Mouse (Mus musculus) natural killer cell, adult 2 months (primary cell): ENCODE data around the gene Isg20l2.
A peak's percentile ranks its signal among the peaks of the same experiment; 100 is the strongest.

Experiments
- DNase-seq, 2 experiments: peaks; one replicate each; pipeline ENCODE4 v3.0.0; 2022; ENCODE audit warnings: low spot score in 2 of 2

The Isg20l2 gene

DNA sequence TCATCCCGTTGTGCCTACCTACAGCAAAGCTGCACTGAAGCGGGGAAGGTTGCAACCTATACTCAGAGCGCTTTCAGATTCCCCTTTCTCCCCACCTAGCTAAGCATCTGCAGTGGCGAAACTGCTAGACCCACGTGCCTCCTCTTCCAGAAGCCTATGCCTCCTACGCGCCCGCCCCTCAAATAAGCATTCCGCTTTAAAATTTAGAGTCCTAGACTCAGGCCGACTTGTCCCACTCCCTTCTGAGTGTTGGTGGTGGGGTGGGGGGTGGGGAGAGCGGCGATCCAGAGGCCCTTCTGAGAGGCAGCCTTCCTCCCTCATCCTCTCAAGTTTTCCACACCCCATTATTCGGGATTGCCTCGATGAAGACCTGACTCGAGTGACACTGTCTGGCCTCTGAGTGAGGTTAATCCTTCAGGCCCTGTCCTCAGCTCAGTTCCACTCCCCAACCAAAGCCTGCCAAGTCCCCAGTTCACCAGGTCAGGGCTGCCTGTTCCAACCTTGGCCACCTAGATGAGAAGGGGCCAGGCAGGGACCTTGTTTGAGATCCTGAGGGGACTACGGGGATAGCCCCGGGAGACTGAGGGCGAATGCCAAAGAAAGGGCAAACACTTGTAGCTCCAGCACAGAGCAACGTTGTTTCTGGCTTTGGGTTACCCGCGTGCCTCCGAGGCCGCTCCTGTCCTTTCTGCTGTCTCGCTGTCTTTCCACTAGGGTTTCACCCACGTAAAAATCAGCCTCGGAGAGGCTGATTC, 17.1 kb downstream of the Isg20l2 start:
- no peak for DNase-seq

- no peak for DNase-seq
Observed at GRCm38 (mm10) chr3:87947811-87948199, 17.7 kb downstream of the Isg20l2 start.

- no peak for DNase-seq
Observed at GRCm38 (mm10) chr3:87948378-87949265, 18.5 kb downstream of the Isg20l2 start, which contains the start of gene Crabp2. TSS of gene Crabp2 (plus strand) at chr3:87948666.

DNA sequence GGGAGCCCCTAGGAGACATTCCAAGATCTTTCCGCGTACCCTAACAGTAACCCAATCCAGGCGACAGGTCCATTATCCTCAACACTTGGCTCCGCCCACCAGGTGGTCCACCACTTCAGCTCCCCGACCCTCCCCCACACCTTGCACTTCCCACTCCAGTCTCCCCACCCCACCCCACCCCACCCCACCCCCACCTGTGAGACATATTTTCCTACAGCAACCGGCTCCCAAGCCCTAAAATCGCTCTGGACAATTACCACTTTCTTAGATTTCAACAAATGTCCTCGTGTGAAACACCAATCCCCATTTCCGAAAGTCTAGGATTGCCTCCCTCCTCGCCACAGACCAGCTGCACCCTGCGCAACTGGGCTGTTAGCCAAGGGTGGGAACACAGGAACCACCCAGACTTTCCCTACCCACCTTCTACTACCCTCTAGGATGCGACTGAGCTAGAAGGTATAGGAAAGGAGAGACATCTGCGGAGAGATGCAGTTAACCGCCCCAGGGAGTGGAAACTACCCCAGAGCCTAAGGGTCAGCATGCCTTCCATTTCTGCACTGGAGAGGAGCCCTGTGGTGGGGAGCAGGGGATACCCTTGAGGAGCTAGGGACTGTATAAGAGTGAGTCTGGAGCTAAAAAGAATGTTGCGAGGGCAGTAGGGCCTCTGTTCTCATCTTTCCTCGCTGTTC, 19.3 kb downstream of the Isg20l2 start:
- no peak for DNase-seq

GRCm38 (mm10) chr3:87949955-87950515, 19.9 kb downstream of the Isg20l2 start:
- no peak for DNase-seq

GRCm38 (mm10) chr3:87951946-87952345, 21.8 kb downstream of the Isg20l2 start:
- DNase-seq = no peak

GRCm38 (mm10) chr3:87952440-87952839, 22.3 kb downstream of the Isg20l2 start:
- DNase-seq = no peak

- no peak for DNase-seq
Observed at GRCm38 (mm10) chr3:87958056-87958455, 27.9 kb downstream of the Isg20l2 start.

DNA sequence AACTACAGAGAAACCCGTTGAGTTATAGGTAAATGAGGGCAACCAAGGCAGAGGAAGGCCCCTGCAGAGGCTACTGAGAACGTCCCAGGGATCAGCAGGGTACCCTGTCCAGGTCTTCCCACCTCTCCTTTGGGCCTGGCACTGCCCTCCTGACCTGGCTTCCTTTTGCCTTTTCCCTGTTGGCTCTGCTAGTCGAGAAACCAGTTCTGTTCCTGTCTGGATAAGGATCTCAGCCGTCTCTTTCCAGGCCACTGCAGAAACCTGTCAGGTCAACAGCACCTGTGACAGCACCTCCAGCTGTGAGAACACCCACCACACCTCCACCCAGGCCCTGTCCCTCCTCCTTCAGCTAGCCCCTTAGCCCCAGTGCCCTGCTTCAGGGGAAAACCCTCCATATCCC, 28.4 kb downstream of the Isg20l2 start:
- DNase-seq = no peak

- DNase-seq = no peak
Observed at GRCm38 (mm10) chr3:87958967-87959366, 28.9 kb downstream of the Isg20l2 start.

- no peak for DNase-seq
Observed at GRCm38 (mm10) chr3:87959371-87959770, 29.3 kb downstream of the Isg20l2 start.

- no peak for DNase-seq
Observed at GRCm38 (mm10) chr3:87960191-87960585, 30.1 kb downstream of the Isg20l2 start.

DNA sequence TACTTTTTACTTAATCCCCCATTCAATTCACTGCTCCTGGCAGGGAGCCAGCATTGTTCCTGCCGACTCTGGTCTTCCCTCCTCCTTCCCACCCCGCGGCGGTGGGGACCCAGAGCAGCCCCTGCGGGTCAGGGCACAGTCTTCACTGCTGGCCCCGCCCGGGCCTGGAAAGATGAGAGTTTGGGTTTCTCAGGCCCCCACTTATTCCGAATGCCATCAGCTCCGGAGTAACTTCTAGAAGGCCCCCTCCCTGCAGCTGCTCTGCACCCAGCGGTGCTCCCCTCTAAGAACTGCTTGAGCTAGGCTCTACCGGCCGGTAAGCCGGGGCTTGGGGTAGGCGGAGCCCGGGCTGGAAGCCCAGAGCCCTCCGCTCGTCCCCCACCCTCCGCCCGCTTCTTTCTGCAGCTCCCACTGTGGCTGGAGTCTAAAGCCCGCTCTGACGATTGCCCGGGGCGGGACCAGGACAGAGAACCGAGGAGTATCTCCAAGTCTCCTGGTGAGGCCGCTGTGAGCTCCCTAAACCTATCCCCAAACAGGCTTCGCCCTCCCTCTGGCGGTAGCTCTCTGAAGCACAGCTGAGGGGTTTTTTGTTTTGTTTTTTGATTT, 30.6 kb downstream of the Isg20l2 start:
- peak; percentile 40 to 55 for DNase-seq

DNA sequence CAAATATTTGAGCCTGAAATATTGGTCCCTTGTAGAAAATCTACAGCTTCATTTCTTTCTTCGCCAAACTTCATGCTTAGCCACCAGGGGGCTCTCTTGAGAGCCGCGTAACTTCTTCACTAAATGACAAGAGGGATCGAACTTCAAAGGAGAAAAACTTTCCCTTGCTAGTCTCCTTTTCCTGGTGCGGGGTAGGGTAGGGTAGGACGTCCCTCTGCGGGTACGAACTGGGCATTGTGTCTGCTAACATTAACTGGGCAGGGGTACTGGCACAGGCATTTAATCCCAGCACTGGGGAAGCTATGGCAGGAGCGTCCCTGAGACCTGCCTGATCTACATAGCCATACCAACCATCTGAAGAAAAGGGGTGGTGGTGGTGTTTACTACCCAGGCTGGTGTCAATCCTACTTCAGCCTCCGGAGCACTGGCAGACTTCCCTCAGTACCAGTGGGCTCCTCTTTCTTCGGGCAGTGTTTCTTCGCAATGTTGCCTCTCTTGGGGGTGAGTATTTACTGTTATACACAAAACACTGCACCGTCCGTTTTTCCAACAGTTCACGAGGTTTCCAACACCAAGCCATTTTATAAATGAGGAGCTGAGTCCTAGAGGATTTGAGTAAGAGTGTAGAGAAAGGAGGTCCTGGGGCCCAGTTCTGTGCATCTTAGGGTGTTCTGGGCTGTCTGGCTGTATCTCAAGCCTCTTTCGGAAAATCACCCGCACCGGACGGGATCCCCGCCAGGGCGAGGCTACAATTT, 40.2 kb downstream of the Isg20l2 start:
- DNase-seq = peak; percentile 37 to 57

- no peak for DNase-seq
Observed at GRCm38 (mm10) chr3:87970939-87971488, 40.9 kb downstream of the Isg20l2 start, which contains the start of gene Nes. TSS of gene Nes (plus strand) at chr3:87971078.

GRCm38 (mm10) chr3:87971489-87972202, 41.5 kb downstream of the Isg20l2 start:
- no peak for DNase-seq

- no peak for DNase-seq
Observed at GRCm38 (mm10) chr3:87972203-87972664, 42.1 kb downstream of the Isg20l2 start.

GRCm38 (mm10) chr3:87972776-87973175, 42.7 kb downstream of the Isg20l2 start:
- DNase-seq = no peak

DNA sequence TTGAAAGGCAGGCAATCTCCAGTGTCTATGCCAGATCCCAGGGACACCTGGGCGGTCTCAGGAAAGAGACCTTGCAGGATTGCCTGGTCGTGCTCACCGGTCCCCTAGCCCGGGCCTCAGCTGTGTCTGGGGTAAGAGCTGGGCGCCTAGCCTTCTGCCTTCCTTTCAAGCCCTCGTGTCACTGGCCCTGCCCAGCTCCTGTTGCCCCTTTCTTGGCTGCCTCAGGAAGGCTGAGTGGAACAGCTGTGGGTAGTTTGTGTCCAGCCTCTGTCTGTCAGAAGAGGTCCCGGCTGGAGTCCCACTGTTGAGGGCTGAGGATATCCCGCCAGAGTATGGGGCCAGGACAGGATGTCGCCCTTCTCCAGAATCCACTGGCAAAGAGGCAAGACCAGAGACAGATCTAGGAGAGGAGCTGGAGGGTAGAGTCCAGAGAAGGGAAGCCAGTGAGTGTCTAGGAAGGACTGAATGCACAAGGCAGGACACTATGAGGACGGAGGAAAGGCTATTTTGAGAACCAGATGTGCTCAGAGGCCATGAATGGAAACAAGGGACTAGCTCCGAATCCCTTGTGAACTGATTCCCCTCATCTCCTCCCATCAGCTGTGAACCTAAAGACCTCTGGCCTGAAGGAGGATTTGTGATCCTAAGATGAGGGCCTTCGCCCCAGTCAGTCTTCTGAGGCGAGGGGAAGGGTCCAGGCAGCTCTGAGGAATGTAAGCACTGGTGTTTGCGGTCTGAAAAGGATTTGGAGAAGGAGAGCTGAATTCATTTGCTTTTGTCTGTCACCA, 43.7 kb downstream of the Isg20l2 start:
- no peak for DNase-seq
